Mouse (Mus musculus) forebrain, embryonic 10.5 days (tissue): ENCODE data around the gene N4bp2l2. TPM values are rescaled to one million over a fixed set of nuclear protein-coding genes. Genes with fewer than 3 reads are reported as not detected.

Experiments used
- DNase-seq: peaks from one replicate; pipeline ENCODE4 v3.0.0-alpha.2; 2017; ENCODE audit warnings: low spot score; ENCODE audit errors: extremely low spot score
- H3K27ac ChIP-seq: fragments of 300-500 bp; sonication (generic); 2 replicates; pipeline ENCODE4 v1.5.1; 2016; ENCODE audit warnings: mild to moderate bottlenecking
- H3K27me3 ChIP-seq: fragments of 300-500 bp; sonication (generic); 2 replicates; pipeline ENCODE4 v1.6.1; 2016; ENCODE audit warnings: mild to moderate bottlenecking; ENCODE audit not compliant: poor library complexity, severe bottlenecking
- H3K36me3 ChIP-seq: fragments of 300-500 bp; sonication (generic); replicated peaks from 2 replicates; pipeline ENCODE4 v1.6.1; 2016; ENCODE audit warnings: mild to moderate bottlenecking, moderate library complexity
- H3K4me1 ChIP-seq: fragments of 300-500 bp; sonication (generic); 2 replicates; pipeline ENCODE4 v1.6.1; 2016
- H3K4me3 ChIP-seq: fragments of 300-500 bp; sonication (generic); 2 replicates; pipeline ENCODE4 v1.5.1; 2016; ENCODE audit warnings: mild to moderate bottlenecking, moderate library complexity
- H3K9me3 ChIP-seq: fragments of 300-500 bp; sonication (generic); 2 replicates; pipeline ENCODE4 v1.6.1; 2016; ENCODE audit warnings: mild to moderate bottlenecking, moderate library complexity
- WGBS: fragments of 180-500 bp; shearing (Covaris S2); methylation state at CpG from one replicate; pipeline ENCODE4 v1.1.7; 2016; 5-methylcytosine and 5-hydroxymethylcytosine counted together
- polyA plus RNA-seq: library from polyadenylated mRNA; unstranded; fragments of >200 nt; fragmentation: Nextera tagmentation; extraction: Ambion mirVana; gene quantifications from 2 replicates; pipeline ENCODE4 v1.2.1, GENCODE M21; 2016

The N4bp2l2 gene
- polyA plus RNA-seq, 1 experiment from 2014 or later: 33.3 TPM

GRCm38 (mm10) chr5:150564426-150564825 lies 101.6 kb downstream of the N4bp2l2 start:
- no peaks in the 10 kb centered on the region for H3K27me3 ChIP-seq
- H3K36me3 ChIP-seq: peaks cover 97% of the 10 kb centered on the region

GRCm38 (mm10) chr5:150561783-150562182 lies 104.2 kb downstream of the N4bp2l2 start:
- H3K27ac ChIP-seq: no peak overlapping the region
- H3K4me1 ChIP-seq: no peaks in the 10 kb centered on the region
- H3K36me3 ChIP-seq: peaks cover 98% of the 10 kb centered on the region
- no peak overlapping the region for H3K4me3 ChIP-seq
- no peaks in the 10 kb centered on the region for H3K9me3 ChIP-seq
- DNase-seq: no peak
- 90% methylated on average over 5 of the region's 5 CpGs for WGBS
- no peaks in the 10 kb centered on the region for H3K27me3 ChIP-seq

More at GRCm38 (mm10) chr5:150564426-150564825, 101.6 kb downstream of the N4bp2l2 start:
- WGBS: 92% methylated on average over 6 of the region's 6 CpGs
- Histone ChIP-seq H3K27ac (no peak overlapping the region), H3K4me3 (no peak overlapping the region), H3K9me3 (no peaks in the 10 kb centered on the region), H3K4me1 (no peaks in the 10 kb centered on the region)
- DNase-seq: peak; percentile 10

- H3K4me1 ChIP-seq: no peaks in the 10 kb centered on the region
- H3K27ac ChIP-seq: no peak overlapping the region
- DNase-seq: no peak
- H3K4me3 ChIP-seq: no peak overlapping the region
- no peaks in the 10 kb centered on the region for H3K27me3 ChIP-seq
- H3K36me3 ChIP-seq: peaks cover 96% of the 10 kb centered on the region
- no peaks in the 10 kb centered on the region for H3K9me3 ChIP-seq
These were observed 104.6 kb downstream of the N4bp2l2 start for GRCm38 (mm10) chr5:150561376-150561775.

GRCm38 (mm10) chr5:150560851-150561250 lies 105.1 kb downstream of the N4bp2l2 start:
- Histone ChIP-seq H3K4me1 (no peaks in the 10 kb centered on the region), H3K36me3 (peaks cover 95% of the 10 kb centered on the region), H3K27ac (no peak overlapping the region), H3K27me3 (no peaks in the 10 kb centered on the region), H3K9me3 (no peaks in the 10 kb centered on the region), H3K4me3 (no peak overlapping the region)
- WGBS: 97% methylated on average over 5 of the region's 5 CpGs
- no peak for DNase-seq

GRCm38 (mm10) chr5:150559519-150560103 lies 106.4 kb downstream of the N4bp2l2 start:
- no peaks in the 10 kb centered on the region for H3K4me1 ChIP-seq
- peaks cover 95% of the 10 kb centered on the region for H3K36me3 ChIP-seq
- no peak overlapping the region for H3K4me3 ChIP-seq
- WGBS: 90% methylated on average over 6 of the region's 6 CpGs
- no peak overlapping the region for H3K27ac ChIP-seq
- H3K9me3 ChIP-seq: no peaks in the 10 kb centered on the region
- DNase-seq: no peak
- no peaks in the 10 kb centered on the region for H3K27me3 ChIP-seq

Other genes with a start within 250 kb of the N4bp2l2 start
- gene Zar1l, start 148.0 kb downstream of the N4bp2l2 start, polyA plus RNA-seq: not detected in 2 replicates
- gene Brca2, start 143.6 kb downstream of the N4bp2l2 start, polyA plus RNA-seq: 43.3 and 44.0 TPM in 2 replicates
- 2.6 and 3.0 TPM in 2 replicates for gene N4bp2l1, start 69.0 kb downstream of the N4bp2l2 start, polyA plus RNA-seq
- 39.4 and 42.3 TPM in 2 replicates for gene Pds5b, start 7.6 kb upstream of the N4bp2l2 start, polyA plus RNA-seq